Mouse (Mus musculus): ENCODE results near the gene Prm1. TPM values are rescaled to one million over a fixed set of nuclear protein-coding genes. Genes with fewer than 3 reads are reported as not detected.

Gene Prm1
- polyA plus RNA-seq, 1 experiment from 2014 or later, result not detected

- Histone ChIP-seq H3K36me3 (ENCODE audit: insufficient read depth) (no peaks in the 10 kb centered on the region), H3K27me3 (ENCODE audit: insufficient read depth, low read length) (no peaks in the 10 kb centered on the region), H3K9ac (no peak overlapping the region), H3K4me3 (ENCODE audit: low read depth, low read length) (no peak overlapping the region), H3K4me1 (ENCODE audit: insufficient read depth) (peaks cover 9% of the 10 kb centered on the region; the same call in 1 of the 2 replicates), H3K4me2 (no peak overlapping the region), H3K9me3 (ENCODE audit: low read depth, low read length) (no peaks in the 10 kb centered on the region), H3K27ac (ENCODE audit: low read depth) (no peak overlapping the region)
- no peak for TF ChIP-seq CTCF (IDR thresholded peaks at IDR 0.05; ENCODE audit: low read depth)
- 51% methylated on average over 6 of the region's 6 CpGs for WGBS
- DNase-seq (no peak), ATAC-seq (ENCODE audit: insufficient read depth) (no peak)
Observed at GRCm38 (mm10) chr16:10763540-10764264, 41.9 kb downstream of the Prm1 start.

- Histone ChIP-seq H3K4me3 (ENCODE audit: low read depth, low read length) (no peak overlapping the region), H3K36me3 (ENCODE audit: insufficient read depth) (no peaks in the 10 kb centered on the region), H3K4me1 (ENCODE audit: insufficient read depth) (peaks cover 9% of the 10 kb centered on the region; the same call in 1 of the 2 replicates), H3K4me2 (no peak overlapping the region), H3K9me3 (ENCODE audit: low read depth, low read length) (no peaks in the 10 kb centered on the region), H3K27me3 (ENCODE audit: insufficient read depth, low read length) (no peaks in the 10 kb centered on the region), H3K27ac (ENCODE audit: low read depth) (no peak overlapping the region), H3K9ac (no peak overlapping the region)
- no peak for TF ChIP-seq CTCF (IDR thresholded peaks at IDR 0.05; ENCODE audit: low read depth)
- ATAC-seq (ENCODE audit: insufficient read depth) (no peak; the same call in 1 of the 2 replicates), DNase-seq (no peak)
- WGBS, result 57% methylated on average over 5 of the region's 5 CpGs
Observed at GRCm38 (mm10) chr16:10762569-10763180, 43.0 kb downstream of the Prm1 start.

GRCm38 (mm10) chr16:10761182-10761581, 44.5 kb downstream of the Prm1 start:
- Histone ChIP-seq H3K27ac (ENCODE audit: low read depth) (no peak overlapping the region), H3K4me1 (ENCODE audit: insufficient read depth) (peaks cover 9% of the 10 kb centered on the region; the same call in 1 of the 2 replicates), H3K36me3 (ENCODE audit: insufficient read depth) (no peaks in the 10 kb centered on the region), H3K4me3 (ENCODE audit: low read depth, low read length) (no peak overlapping the region), H3K27me3 (ENCODE audit: insufficient read depth, low read length) (no peaks in the 10 kb centered on the region), H3K9me3 (ENCODE audit: low read depth, low read length) (no peaks in the 10 kb centered on the region), H3K9ac (no peak overlapping the region), H3K4me2 (no peak overlapping the region)
- no peak for DNase-seq
- WGBS, result 69% methylated on average over 8 of the region's 8 CpGs
- TF ChIP-seq CTCF (IDR thresholded peaks at IDR 0.05; ENCODE audit: low read depth), result no peak
- ATAC-seq (ENCODE audit: insufficient read depth), result no peak

- 69% methylated on average over 5 of the region's 6 CpGs for WGBS
- Histone ChIP-seq H3K27me3 (ENCODE audit: insufficient read depth, low read length) (no peaks in the 10 kb centered on the region), H3K4me1 (ENCODE audit: insufficient read depth) (no peaks in the 10 kb centered on the region), H3K4me3 (ENCODE audit: low read depth, low read length) (no peak overlapping the region), H3K9ac (no peak overlapping the region), H3K4me2 (no peak overlapping the region), H3K9me3 (ENCODE audit: low read depth, low read length) (no peaks in the 10 kb centered on the region), H3K27ac (ENCODE audit: low read depth) (no peak overlapping the region), H3K36me3 (ENCODE audit: insufficient read depth) (no peaks in the 10 kb centered on the region)
- no peak for DNase-seq
- no peak for TF ChIP-seq CTCF (IDR thresholded peaks at IDR 0.05; ENCODE audit: low read depth)
- no peak for ATAC-seq (ENCODE audit: insufficient read depth)
Observed at GRCm38 (mm10) chr16:10756168-10756567, 49.5 kb downstream of the Prm1 start.

- no peak overlapping the region for H3K27ac ChIP-seq (ENCODE audit: low read depth)
- no peaks in the 10 kb centered on the region for H3K9me3 ChIP-seq (ENCODE audit: low read depth, low read length)
- DNase-seq (no peak), ATAC-seq (ENCODE audit: insufficient read depth) (no peak)
- no peak for TF ChIP-seq CTCF (IDR thresholded peaks at IDR 0.05; ENCODE audit: low read depth)
- WGBS, result 84% methylated on average over 3 of the region's 3 CpGs
- no peak overlapping the region for H3K4me3 ChIP-seq (ENCODE audit: low read depth, low read length)
- H3K9ac ChIP-seq, result no peak overlapping the region
- no peaks in the 10 kb centered on the region for H3K36me3 ChIP-seq (ENCODE audit: insufficient read depth)
- peaks cover 4% of the 10 kb centered on the region; the same call in 1 of the 2 replicates for H3K4me1 ChIP-seq (ENCODE audit: insufficient read depth)
- H3K27me3 ChIP-seq (ENCODE audit: insufficient read depth, low read length), result no peaks in the 10 kb centered on the region
- no peak overlapping the region for H3K4me2 ChIP-seq
Observed at GRCm38 (mm10) chr16:10754521-10755296, 50.9 kb downstream of the Prm1 start.

GRCm38 (mm10) chr16:10749824-10750223, 55.8 kb downstream of the Prm1 start:
- Histone ChIP-seq H3K9me3 (ENCODE audit: low read depth, low read length) (no peaks in the 10 kb centered on the region), H3K9ac (no peak overlapping the region), H3K27me3 (ENCODE audit: insufficient read depth, low read length) (no peaks in the 10 kb centered on the region), H3K4me3 (ENCODE audit: low read depth, low read length) (no peak overlapping the region), H3K4me1 (ENCODE audit: insufficient read depth) (peaks cover 6% of the 10 kb centered on the region; the same call in 1 of the 2 replicates), H3K27ac (ENCODE audit: low read depth) (no peak overlapping the region; the same call in 1 of the 2 replicates), H3K4me2 (no peak overlapping the region), H3K36me3 (ENCODE audit: insufficient read depth) (no peaks in the 10 kb centered on the region)
- TF ChIP-seq CTCF (IDR thresholded peaks at IDR 0.05; ENCODE audit: low read depth), result no peak
- 24% methylated on average over 7 of the region's 7 CpGs for WGBS
- ATAC-seq (ENCODE audit: insufficient read depth) (peak; percentile 72), DNase-seq (peak; percentile 65)

GRCm38 (mm10) chr16:10749226-10749625, 56.4 kb downstream of the Prm1 start:
- Histone ChIP-seq H3K9me3 (ENCODE audit: low read depth, low read length) (no peaks in the 10 kb centered on the region), H3K9ac (no peak overlapping the region), H3K4me2 (no peak overlapping the region), H3K27me3 (ENCODE audit: insufficient read depth, low read length) (no peaks in the 10 kb centered on the region), H3K27ac (ENCODE audit: low read depth) (no peak overlapping the region), H3K4me1 (ENCODE audit: insufficient read depth) (peaks cover 6% of the 10 kb centered on the region; the same call in 1 of the 2 replicates), H3K36me3 (ENCODE audit: insufficient read depth) (no peaks in the 10 kb centered on the region), H3K4me3 (ENCODE audit: low read depth, low read length) (no peak overlapping the region)
- ATAC-seq (ENCODE audit: insufficient read depth) (0 out of 2 replicates have a peak, but pooled peaks have one; percentile 9), DNase-seq (no peak)
- no peak for TF ChIP-seq CTCF (IDR thresholded peaks at IDR 0.05; ENCODE audit: low read depth)
- 20% methylated on average over 7 of the region's 7 CpGs for WGBS

Other genes starting within 250 kb of the Prm1 start
- gene Socs1, start 20.3 kb downstream of the Prm1 start, polyA plus RNA-seq (2014; fragmentation: Nextera tagmentation; extraction: Ambion mirVana), result 9.1 and 9.3 TPM in 2 replicates
- gene Tnp2, start 17.2 kb downstream of the Prm1 start, polyA plus RNA-seq (2014; fragmentation: Nextera tagmentation; extraction: Ambion mirVana), result not detected in 2 replicates
- not detected in 2 replicates for gene Prm3, start 14.9 kb downstream of the Prm1 start, polyA plus RNA-seq (2014; fragmentation: Nextera tagmentation; extraction: Ambion mirVana)
- not detected in 2 replicates for gene Prm2, start 9.7 kb downstream of the Prm1 start, polyA plus RNA-seq (2014; fragmentation: Nextera tagmentation; extraction: Ambion mirVana)
- not detected in 2 replicates for gene Gm11172, start 7.1 kb upstream of the Prm1 start, polyA plus RNA-seq (2014; fragmentation: Nextera tagmentation; extraction: Ambion mirVana)
- gene Rmi2, start 29.2 kb upstream of the Prm1 start, polyA plus RNA-seq (2014; fragmentation: Nextera tagmentation; extraction: Ambion mirVana), result 4.3 and 4.8 TPM in 2 replicates